ENCODE assay signal across 9 mouse cellular contexts in the genomic region with DNA sequence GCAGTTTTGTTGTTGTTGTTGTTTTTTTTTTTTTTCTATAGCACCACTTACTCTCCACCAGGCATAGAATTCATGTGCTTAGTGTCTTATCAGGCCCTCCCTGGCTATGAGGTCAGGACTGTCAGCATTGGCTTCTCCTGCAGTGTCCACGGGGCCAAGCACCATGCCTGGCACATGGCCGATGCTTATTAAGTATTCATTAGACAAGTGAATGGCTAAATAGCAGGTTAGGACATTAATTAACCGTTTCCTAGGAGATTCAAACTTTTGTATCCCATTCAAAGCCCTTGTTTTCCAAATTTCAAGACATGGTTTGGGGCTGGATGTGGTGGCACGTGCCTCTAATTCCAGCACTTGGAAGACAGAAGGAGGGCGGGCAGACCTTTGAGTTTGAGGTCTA. TPM values are rescaled to one million over a fixed set of nuclear protein-coding genes. Genes with fewer than 3 reads are reported as not detected.
DNase-seq lines count a peak whose midpoint lies in the region; ATAC-seq lines count a peak whose summit lies in the region.
"Had no signal": no experiment of that assay in that cellular context is flagged by ENCODE, and none has a peak within 500 bp of the region (broad histone marks: within the 10 kb centered on the region; RNA-seq: fewer than 3 reads in every experiment).

No protein-coding gene starts in this region.

- no peaks in the 10 kb centered on the region for H3K27me3 ChIP-seq in lung, embryonic 16.5 days (ENCODE audit: control insufficient read depth, insufficient read depth, low read depth, low read length)
- H3K27me3 ChIP-seq in forebrain, embryonic 14.5 days (replicated peaks; ENCODE audit: control insufficient read depth, insufficient read depth, low read length) = peaks cover 28% of the 10 kb centered on the region
- no peaks in the 10 kb centered on the region for H3K27me3 ChIP-seq in intestine, embryonic 16.5 days (replicated peaks; ENCODE audit: control insufficient read depth, insufficient read depth, low read length)
- H3K27me3 ChIP-seq in stomach, embryonic 14.5 days (ENCODE audit: control insufficient read depth, insufficient read depth, low read length) = no peaks in the 10 kb centered on the region
- H3K27me3 ChIP-seq: Patski had no signal

- H3K4me3 ChIP-seq in lung, embryonic 16.5 days (ENCODE audit: low read length) = no peak overlapping the region
- H3K4me3 ChIP-seq in forebrain, embryonic 14.5 days (ENCODE audit: low read depth, low read length) = no peak overlapping the region
- no peak overlapping the region for H3K4me3 ChIP-seq in intestine, embryonic 16.5 days (ENCODE audit: low read length)
- no peak overlapping the region for H3K4me3 ChIP-seq in stomach, embryonic 14.5 days (ENCODE audit: low read depth, low read length)

- no peaks in the 10 kb centered on the region for H3K36me3 ChIP-seq in lung, embryonic 16.5 days (ENCODE audit: control insufficient read depth, insufficient read depth, low read length)
- H3K36me3 ChIP-seq in forebrain, embryonic 14.5 days (ENCODE audit: control insufficient read depth, insufficient read depth, low read length) = no peaks in the 10 kb centered on the region
- H3K36me3 ChIP-seq in intestine, embryonic 16.5 days (ENCODE audit: control insufficient read depth, insufficient read depth, low read length) = no peaks in the 10 kb centered on the region
- H3K36me3 ChIP-seq in stomach, embryonic 14.5 days (ENCODE audit: control insufficient read depth, insufficient read depth, low read length) = no peaks in the 10 kb centered on the region

- no peak for ATAC-seq in lung, embryonic 16.5 days (ENCODE audit: low read depth)
- no peak for ATAC-seq in forebrain, embryonic 14.5 days
- ATAC-seq in intestine, embryonic 16.5 days = no peak
- ATAC-seq in stomach, embryonic 14.5 days (ENCODE audit: insufficient number of reproducible peaks, insufficient read depth, low FRiP score, low read depth) = no peak
- ATAC-seq: Patski had no signal

- no peak overlapping the region for H3K4me2 ChIP-seq in lung, embryonic 16.5 days (ENCODE audit: low read depth, low read length)
- H3K4me2 ChIP-seq in forebrain, embryonic 14.5 days (ENCODE audit: low read length) = no peak overlapping the region
- no peak overlapping the region for H3K4me2 ChIP-seq in intestine, embryonic 16.5 days (ENCODE audit: low read depth, low read length)
- no peak overlapping the region for H3K4me2 ChIP-seq in stomach, embryonic 14.5 days (replicated peaks; ENCODE audit: low read depth, low read length)

- peak overlapping the region; percentile 82 for H3K27ac ChIP-seq in lung, embryonic 16.5 days (ENCODE audit: low read length)
- peak overlapping the region; percentile 89 for H3K27ac ChIP-seq in forebrain, embryonic 14.5 days (ENCODE audit: low read depth, low read length)
- H3K27ac ChIP-seq in intestine, embryonic 16.5 days (ENCODE audit: low read length) = peak overlapping the region; percentile 90; the same call in 1 of the 2 replicates
- H3K27ac ChIP-seq in stomach, embryonic 14.5 days (ENCODE audit: low read length) = peak overlapping the region; percentile 94; the same call in 1 of the 2 replicates

- H3K9me3 ChIP-seq in lung, embryonic 16.5 days (ENCODE audit: control insufficient read depth, low read length) = no peaks in the 10 kb centered on the region
- no peaks in the 10 kb centered on the region for H3K9me3 ChIP-seq in forebrain, embryonic 14.5 days (replicated peaks; ENCODE audit: control insufficient read depth, low read length)
- no peaks in the 10 kb centered on the region for H3K9me3 ChIP-seq in intestine, embryonic 16.5 days (ENCODE audit: control insufficient read depth, low read length)
- no peaks in the 10 kb centered on the region for H3K9me3 ChIP-seq in stomach, embryonic 14.5 days (ENCODE audit: control insufficient read depth, low read depth, low read length)

- WGBS in lung, embryonic 16.5 days = 77% methylated on average over 5 of the region's 5 CpGs
- WGBS in forebrain, embryonic 14.5 days = 11% methylated on average over 5 of the region's 5 CpGs
- 76% methylated on average over 5 of the region's 5 CpGs for WGBS in intestine, embryonic 16.5 days
- 83% methylated on average over 5 of the region's 5 CpGs for WGBS in stomach, embryonic 14.5 days

- H3K4me1 ChIP-seq in lung, embryonic 16.5 days (replicated peaks; ENCODE audit: control insufficient read depth, insufficient read depth, low read length) = peaks cover 28% of the 10 kb centered on the region
- peaks cover 20% of the 10 kb centered on the region for H3K4me1 ChIP-seq in forebrain, embryonic 14.5 days (ENCODE audit: control insufficient read depth, insufficient read depth, low read length)
- H3K4me1 ChIP-seq in intestine, embryonic 16.5 days (ENCODE audit: control insufficient read depth, insufficient read depth, low read length) = peaks cover 47% of the 10 kb centered on the region
- peaks cover 25% of the 10 kb centered on the region for H3K4me1 ChIP-seq in stomach, embryonic 14.5 days (ENCODE audit: control insufficient read depth, insufficient read depth, low read length)

- no peak for DNase-seq in lung, postnatal 4 days
- peak; percentile 68 for DNase-seq in forebrain, embryonic 14.5 days (ENCODE audit: low spot score)
- DNase-seq in urinary bladder, postnatal 25 days (ENCODE audit: low spot score) = no peak
- no peak for DNase-seq in adipocyte (ENCODE audit: low spot score)

- H3K9ac ChIP-seq in lung, embryonic 16.5 days (ENCODE audit: low read length) = peak overlapping the region; percentile 61; the same call in 1 of the 2 replicates
- no peak overlapping the region for H3K9ac ChIP-seq in forebrain, embryonic 14.5 days (ENCODE audit: low read length)
- H3K9ac ChIP-seq in intestine, embryonic 16.5 days (ENCODE audit: low read depth, low read length) = peak overlapping the region; percentile 58; the same call in 1 of the 2 replicates
- H3K9ac ChIP-seq in stomach, embryonic 14.5 days (replicated peaks; ENCODE audit: low read depth, low read length) = no peak overlapping the region

RNA-seq across cellular contexts. Expression of a gene that starts 23.1 kb away (rescaled TPM):
- 14.4 and 14.8 TPM in 2 replicates for polyA plus RNA-seq in lung, embryonic 16.5 days (2015; fragmentation: Nextera tagmentation; extraction: Ambion mirVana)
- polyA plus RNA-seq in forebrain, embryonic 14.5 days (2014; fragmentation: Nextera tagmentation; extraction: Ambion mirVana) = 5.9 and 6.9 TPM in 2 replicates
- polyA plus RNA-seq in intestine, embryonic 16.5 days (2015; fragmentation: Nextera tagmentation; extraction: Ambion mirVana) = 7.4 and 7.9 TPM in 2 replicates
- 4.2 and 4.3 TPM in 2 replicates for polyA plus RNA-seq in stomach, embryonic 14.5 days (2014; fragmentation: Nextera tagmentation; extraction: Ambion mirVana)

RNA-seq across cellular contexts. Expression of a gene that starts 34.0 kb away (rescaled TPM):
- polyA plus RNA-seq in lung, embryonic 16.5 days (2015; fragmentation: Nextera tagmentation; extraction: Ambion mirVana) = 23.3 and 26.2 TPM in 2 replicates
- 15.4 and 15.7 TPM in 2 replicates for polyA plus RNA-seq in forebrain, embryonic 14.5 days (2014; fragmentation: Nextera tagmentation; extraction: Ambion mirVana)
- 23.6 and 26.8 TPM in 2 replicates for polyA plus RNA-seq in intestine, embryonic 16.5 days (2015; fragmentation: Nextera tagmentation; extraction: Ambion mirVana)
- 26.2 and 30.4 TPM in 2 replicates for polyA plus RNA-seq in stomach, embryonic 14.5 days (2014; fragmentation: Nextera tagmentation; extraction: Ambion mirVana)

RNA-seq across cellular contexts. Expression of a gene that starts 42.0 kb away (rescaled TPM):
- polyA plus RNA-seq in lung, embryonic 16.5 days (2015; fragmentation: Nextera tagmentation; extraction: Ambion mirVana) = 0.29 TPM in 1 of 2 replicates, not detected in the other
- 0.22 TPM in 1 of 2 replicates, not detected in the other for polyA plus RNA-seq in forebrain, embryonic 14.5 days (2014; fragmentation: Nextera tagmentation; extraction: Ambion mirVana)
- polyA plus RNA-seq in intestine, embryonic 16.5 days (2015; fragmentation: Nextera tagmentation; extraction: Ambion mirVana) = 0.37 TPM in 1 of 2 replicates, not detected in the other
- polyA plus RNA-seq in stomach, embryonic 14.5 days (2014; fragmentation: Nextera tagmentation; extraction: Ambion mirVana) = 0.39 TPM in 1 of 2 replicates, not detected in the other
- polyA plus RNA-seq: gonadal fat pad, adult 2 months had no signal

RNA-seq across cellular contexts. Expression of a gene that starts 44.6 kb away (rescaled TPM):
- 17.9 and 20.0 TPM in 2 replicates for polyA plus RNA-seq in lung, embryonic 16.5 days (2015; fragmentation: Nextera tagmentation; extraction: Ambion mirVana)
- polyA plus RNA-seq in forebrain, embryonic 14.5 days (2014; fragmentation: Nextera tagmentation; extraction: Ambion mirVana) = 3.8 and 5.2 TPM in 2 replicates
- 12.7 and 14.6 TPM in 2 replicates for polyA plus RNA-seq in intestine, embryonic 16.5 days (2015; fragmentation: Nextera tagmentation; extraction: Ambion mirVana)
- 16.8 and 19.4 TPM in 2 replicates for polyA plus RNA-seq in stomach, embryonic 14.5 days (2014; fragmentation: Nextera tagmentation; extraction: Ambion mirVana)

Comparison
In these comparisons a context has a peak if more than half of its experiments do, and no peak if none do; other contexts are left out.
1. H3K9ac ChIP-seq: peak in lung, embryonic 16.5 days (single experiment) and intestine, embryonic 16.5 days (single experiment); none in forebrain, embryonic 14.5 days (single experiment) and stomach, embryonic 14.5 days (single experiment).
2. Peak in every context shown above with its lines, with median percentiles within 50 percentile points of each other: H3K27ac ChIP-seq.